Comparison of ENCODE assay signal across 20 mouse cellular contexts in genomic region chr1:84418511-84418910, GRCm38 (mm10). TPM values are rescaled to one million over a fixed set of nuclear protein-coding genes. Genes with fewer than 3 reads are reported as not detected.
DNase-seq lines count a peak whose midpoint lies in the region; ATAC-seq and TF ChIP-seq lines count a peak whose summit lies in the region.
"Had no signal": no experiment of that assay in that cellular context is flagged by ENCODE, and none has a peak within 500 bp of the region (broad histone marks: within the 10 kb centered on the region; RNA-seq: fewer than 3 reads in every experiment).

No protein-coding gene starts in this region.

- 42% methylated on average over 9 of the region's 9 CpGs for WGBS in midbrain, embryonic 14.5 days
- WGBS in midbrain, embryonic 11.5 days = 54% methylated on average over 9 of the region's 9 CpGs
- WGBS in forebrain, embryonic 13.5 days = 37% methylated on average over 9 of the region's 9 CpGs
- WGBS in midbrain, embryonic 16.5 days = 32% methylated on average over 9 of the region's 9 CpGs
- 85% methylated on average over 9 of the region's 9 CpGs for WGBS in thymus, adult 2 months

- H3K9me3 ChIP-seq in midbrain, embryonic 14.5 days (ENCODE audit: control insufficient read depth, low read length) = no peaks in the 10 kb centered on the region
- H3K9me3 ChIP-seq in midbrain, embryonic 11.5 days (ENCODE audit: control insufficient read depth, low read length) = no peaks in the 10 kb centered on the region
- 0 out of 2 replicates have a peak, but pooled peaks cover 3% of the 10 kb centered on the region for H3K9me3 ChIP-seq in forebrain, embryonic 13.5 days (replicated peaks)
- H3K9me3 ChIP-seq in midbrain, embryonic 16.5 days (replicated peaks; ENCODE audit: control insufficient read depth, low read length, poor library complexity, severe bottlenecking) = no peaks in the 10 kb centered on the region
- H3K9me3 ChIP-seq: heart, embryonic 13.5 days; kidney, embryonic 15.5 days; liver, embryonic 15.5 days had no signal

- TF ChIP-seq CTCF in thymus, adult 2 months (IDR thresholded peaks at IDR 0.05; ENCODE audit: borderline replicate concordance, control insufficient read depth, extremely low read depth, insufficient read depth, low read length, poor library complexity) = no peak

- H3K27me3 ChIP-seq in midbrain, embryonic 14.5 days (ENCODE audit: control insufficient read depth, insufficient read depth, low read length) = no peaks in the 10 kb centered on the region
- H3K27me3 ChIP-seq in midbrain, embryonic 11.5 days (ENCODE audit: control insufficient read depth, insufficient read depth, low read length) = no peaks in the 10 kb centered on the region
- H3K27me3 ChIP-seq in forebrain, embryonic 13.5 days = no peaks in the 10 kb centered on the region
- no peaks in the 10 kb centered on the region for H3K27me3 ChIP-seq in midbrain, embryonic 16.5 days (ENCODE audit: control insufficient read depth, insufficient read depth, low read depth, low read length)
- no peaks in the 10 kb centered on the region for H3K27me3 ChIP-seq in thymus, adult 2 months (ENCODE audit: control insufficient read depth, insufficient read depth, low read length)
- H3K27me3 ChIP-seq: heart, embryonic 13.5 days; kidney, embryonic 15.5 days; liver, embryonic 15.5 days; megakaryocyte, embryonic 14.5 days had no signal

- no peak for TF ChIP-seq POLR2A in thymus, adult 2 months (IDR thresholded peaks at IDR 0.05; ENCODE audit: control insufficient read depth, extremely low read depth, insufficient read depth, low read length, poor library complexity)

- DNase-seq in heart, adult 11 months = peak; percentile 80
- no peak for DNase-seq in heart, adult 9 months (ENCODE audit: low spot score in 2 of 2)
- DNase-seq in midbrain, embryonic 14.5 days = peak; percentile 36
- no peak for DNase-seq in midbrain, embryonic 11.5 days (ENCODE audit: low spot score, missing footprints)
- DNase-seq in thymus, adult 2 months = no peak
- DNase-seq: cerebellum, adult 11 months; cerebellum, postnatal 36 days; gastrocnemius, postnatal 36 days; heart, postnatal 36 days; layer of hippocampus, postnatal 36 days; thymus, postnatal 4 days had no signal

- peaks cover 11% of the 10 kb centered on the region; the same call in 1 of the 2 replicates for H3K36me3 ChIP-seq in midbrain, embryonic 14.5 days (ENCODE audit: control insufficient read depth, insufficient read depth, low read length)
- H3K36me3 ChIP-seq in midbrain, embryonic 11.5 days (ENCODE audit: control insufficient read depth, insufficient read depth, low read length) = no peaks in the 10 kb centered on the region
- H3K36me3 ChIP-seq in forebrain, embryonic 13.5 days (ENCODE audit: poor library complexity, severe bottlenecking) = no peaks in the 10 kb centered on the region
- H3K36me3 ChIP-seq in midbrain, embryonic 16.5 days (ENCODE audit: control insufficient read depth, insufficient read depth, low read length) = peaks cover 4% of the 10 kb centered on the region; the same call in 1 of the 2 replicates
- H3K36me3 ChIP-seq in thymus, adult 2 months (ENCODE audit: control insufficient read depth, insufficient read depth, low read length) = no peaks in the 10 kb centered on the region
- H3K36me3 ChIP-seq: G1E; heart, embryonic 13.5 days; kidney, embryonic 15.5 days; liver, embryonic 15.5 days had no signal

- H3K9ac ChIP-seq in midbrain, embryonic 14.5 days (replicated peaks; ENCODE audit: low read length) = no peak overlapping the region
- no peak overlapping the region for H3K9ac ChIP-seq in midbrain, embryonic 11.5 days (ENCODE audit: low read length)
- no peak overlapping the region for H3K9ac ChIP-seq in forebrain, embryonic 13.5 days
- no peak overlapping the region for H3K9ac ChIP-seq in midbrain, embryonic 16.5 days (ENCODE audit: low read depth, low read length)
- H3K9ac ChIP-seq: heart, embryonic 13.5 days; kidney, embryonic 15.5 days; liver, embryonic 15.5 days had no signal

- H3K4me2 ChIP-seq in midbrain, embryonic 14.5 days (ENCODE audit: low read length) = no peak overlapping the region
- H3K4me2 ChIP-seq in midbrain, embryonic 11.5 days = no peak overlapping the region
- no peak overlapping the region for H3K4me2 ChIP-seq in forebrain, embryonic 13.5 days
- H3K4me2 ChIP-seq in midbrain, embryonic 16.5 days (ENCODE audit: low read length) = no peak overlapping the region
- H3K4me2 ChIP-seq: heart, embryonic 13.5 days; kidney, embryonic 15.5 days; liver, embryonic 15.5 days had no signal

- no peak overlapping the region; the same call in 1 of the 2 replicates for H3K27ac ChIP-seq in midbrain, embryonic 14.5 days (replicated peaks; ENCODE audit: low read depth, low read length)
- H3K27ac ChIP-seq in midbrain, embryonic 11.5 days (ENCODE audit: low read depth, low read length) = no peak overlapping the region
- H3K27ac ChIP-seq in forebrain, embryonic 13.5 days = no peak overlapping the region; the same call in 1 of the 2 replicates
- no peak overlapping the region for H3K27ac ChIP-seq in midbrain, embryonic 16.5 days (ENCODE audit: low read length)
- H3K27ac ChIP-seq in thymus, adult 2 months (ENCODE audit: control insufficient read depth, insufficient read depth, low read length) = no peak overlapping the region
- H3K27ac ChIP-seq: heart, embryonic 13.5 days; liver, embryonic 15.5 days had no signal

- no peak overlapping the region for H3K4me3 ChIP-seq in midbrain, embryonic 14.5 days (replicated peaks; ENCODE audit: low read depth, low read length)
- H3K4me3 ChIP-seq in midbrain, embryonic 11.5 days (ENCODE audit: low read depth, low read length) = no peak overlapping the region
- no peak overlapping the region for H3K4me3 ChIP-seq in forebrain, embryonic 13.5 days
- no peak overlapping the region for H3K4me3 ChIP-seq in midbrain, embryonic 16.5 days (ENCODE audit: low read depth, low read length)
- no peak overlapping the region for H3K4me3 ChIP-seq in thymus, adult 2 months (ENCODE audit: control insufficient read depth, insufficient read depth, low read length)
- H3K4me3 ChIP-seq: erythroblast, embryonic 14.5 days; heart, embryonic 13.5 days; kidney, embryonic 15.5 days; liver, embryonic 15.5 days; megakaryocyte, embryonic 14.5 days had no signal

- no peak for ATAC-seq in midbrain, embryonic 14.5 days (ENCODE audit: low FRiP score, low TSS enrichment)
- ATAC-seq in midbrain, embryonic 11.5 days (ENCODE audit: low FRiP score) = no peak
- ATAC-seq in forebrain, embryonic 13.5 days = peak; percentile 55
- ATAC-seq in midbrain, embryonic 16.5 days = 0 out of 2 replicates have a peak, but pooled peaks have one; percentile 25
- ATAC-seq in inflammation-experienced regulatory T-cells, adult 6 months = no peak

- peaks cover 6% of the 10 kb centered on the region; the same call in 1 of the 2 replicates for H3K4me1 ChIP-seq in midbrain, embryonic 14.5 days (ENCODE audit: control insufficient read depth, insufficient read depth, low read length)
- H3K4me1 ChIP-seq in midbrain, embryonic 11.5 days (ENCODE audit: control insufficient read depth, insufficient read depth, low read length) = peaks cover 6% of the 10 kb centered on the region
- H3K4me1 ChIP-seq in forebrain, embryonic 13.5 days = peaks cover 28% of the 10 kb centered on the region
- peaks cover 5% of the 10 kb centered on the region; the same call in 1 of the 2 replicates for H3K4me1 ChIP-seq in midbrain, embryonic 16.5 days (ENCODE audit: control insufficient read depth, insufficient read depth, low read length)
- no peaks in the 10 kb centered on the region for H3K4me1 ChIP-seq in thymus, adult 2 months (replicated peaks; ENCODE audit: control insufficient read depth, insufficient read depth, low read length)
- H3K4me1 ChIP-seq: liver, embryonic 15.5 days; megakaryocyte, embryonic 14.5 days had no signal

RNA-seq across cellular contexts. Expression of gene Pid1, which starts 54.5 kb away (rescaled TPM):
- 87.3 and 93.9 TPM in 2 replicates for polyA plus RNA-seq in midbrain, embryonic 14.5 days (2014; fragmentation: Nextera tagmentation; extraction: Ambion mirVana)
- polyA plus RNA-seq in midbrain, embryonic 11.5 days (2014; fragmentation: Nextera tagmentation; extraction: Ambion mirVana) = 25.2 and 26.3 TPM in 2 replicates
- polyA plus RNA-seq in forebrain, embryonic 13.5 days (2015; fragmentation: Nextera tagmentation; extraction: Ambion mirVana) = 59.5 and 62.3 TPM in 2 replicates
- polyA plus RNA-seq in midbrain, embryonic 16.5 days (2015; fragmentation: Nextera tagmentation; extraction: Ambion mirVana) = 80.8 and 82.7 TPM in 2 replicates
- polyA plus RNA-seq in thymus, adult 2 months (2012; rRNA removed) = 3.4 TPM in 2 replicates
- polyA plus RNA-seq in inflammation-experienced regulatory T-cells, adult 6 months (2017; shearing (Covaris generic)) = under 1 TPM; 0.23 to 0.80 (median 0.40) TPM
- polyA plus RNA-seq: G1E had no signal

Comparison
In these comparisons a context has a peak if more than half of its experiments do, and no peak if none do; other contexts are left out.
1. DNase-seq: peak in heart, adult 11 months (single experiment) and midbrain, embryonic 14.5 days (single experiment); none in heart, adult 9 months (0 of 2), midbrain, embryonic 11.5 days (single experiment) and thymus, adult 2 months (single experiment).
2. ATAC-seq: peak in forebrain, embryonic 13.5 days (single experiment) and midbrain, embryonic 16.5 days (single experiment); none in midbrain, embryonic 14.5 days (single experiment), midbrain, embryonic 11.5 days (single experiment) and inflammation-experienced regulatory T-cells, adult 6 months (single experiment).